Mouse (Mus musculus): ENCODE data around the gene Miip. TPM values are rescaled to one million over a fixed set of nuclear protein-coding genes. Genes with fewer than 3 reads are reported as not detected.
A peak's percentile ranks its signal among the peaks of the same experiment; 100 is the strongest.
"Not testable (repeated sequence)": the region's sequence is repeated elsewhere in the genome, so short reads cannot be mapped to it uniquely, and the experiment has no call there.

Gene Miip
- total RNA-seq, 2 experiments from 2014 or later: 9.1 TPM

- no peak for DNase-seq
- intact Hi-C loops (cut with DNase I): no loop called here
These were observed 9.9 kb upstream of the Miip start for GRCm38 (mm10) chr4:147878537-147878936.

GRCm38 (mm10) chr4:147875852-147876575, 7.4 kb upstream of the Miip start:
- DNase-seq: no peak
- intact Hi-C loops (cut with DNase I): no loop called here

- no peak for DNase-seq
- intact Hi-C loops (cut with DNase I): no loop called here
These were observed 622 bp upstream of the Miip start for GRCm38 (mm10) chr4:147869238-147869637.

GRCm38 (mm10) chr4:147867563-147868449, 810 bp downstream of the Miip start:
- intact Hi-C loops (cut with DNase I): no loop called here
- no peak for DNase-seq

GRCm38 (mm10) chr4:147866793-147867192, 1.8 kb downstream of the Miip start:
- intact Hi-C loops (cut with DNase I); DNase-seq: not testable (repeated sequence)

- DNase-seq: no peak
- intact Hi-C loops (cut with DNase I): no loop called here
These were observed 2.6 kb downstream of the Miip start for GRCm38 (mm10) chr4:147866056-147866455.

GRCm38 (mm10) chr4:147865651-147866050, 3.0 kb downstream of the Miip start:
- intact Hi-C loops (cut with DNase I): no loop called here
- no peak for DNase-seq

- no peak for DNase-seq
- intact Hi-C loops (cut with DNase I): no loop called here
These were observed 6.6 kb downstream of the Miip start for GRCm38 (mm10) chr4:147862051-147862450.

- intact Hi-C loops (cut with DNase I): no loop called here
- no peak for DNase-seq
These were observed 17.8 kb downstream of the Miip start for GRCm38 (mm10) chr4:147850776-147851175.

- no peak for DNase-seq
- intact Hi-C loops (cut with DNase I): no loop called here
These were observed 20.0 kb downstream of the Miip start for GRCm38 (mm10) chr4:147848584-147848991.

GRCm38 (mm10) chr4:147847614-147848583, 20.7 kb downstream of the Miip start, which contains the start of gene Zfp933:
Zfp933 (minus strand) TSS chr4:147848366.
- intact Hi-C loops (cut with DNase I): no loop called here
- DNase-seq: peak; percentile 27 to 71

GRCm38 (mm10) chr4:147842871-147843270, 25.7 kb downstream of the Miip start:
- intact Hi-C loops (cut with DNase I): no loop called here
- DNase-seq: no peak

GRCm38 (mm10) chr4:147839282-147839681, 29.3 kb downstream of the Miip start:
- peak; percentile 18 to 33 for DNase-seq
- intact Hi-C loops (cut with DNase I): not testable (repeated sequence)

GRCm38 (mm10) chr4:147824389-147824788, 44.2 kb downstream of the Miip start:
- intact Hi-C loops (cut with DNase I): no loop called here

GRCm38 (mm10) chr4:147821414-147821813, 47.2 kb downstream of the Miip start:
- intact Hi-C loops (cut with DNase I); DNase-seq: not testable (repeated sequence)

More at GRCm38 (mm10) chr4:147824389-147824788, 44.2 kb downstream of the Miip start:
- no peak for DNase-seq

GRCm38 (mm10) chr4:147819659-147820058, 49.0 kb downstream of the Miip start:
- DNase-seq; intact Hi-C loops (cut with DNase I): not testable (repeated sequence)

- DNase-seq: no peak
- intact Hi-C loops (cut with DNase I): no loop called here
These were observed 53.9 kb downstream of the Miip start for GRCm38 (mm10) chr4:147814592-147815167.

GRCm38 (mm10) chr4:147813249-147813765, 55.3 kb downstream of the Miip start:
- intact Hi-C loops (cut with DNase I): no loop called here
- no peak for DNase-seq
